Mouse (Mus musculus) myocyte (in vitro differentiated cells): ENCODE results near the gene Btbd19. TPM values are rescaled to one million over a fixed set of nuclear protein-coding genes. Genes with fewer than 3 reads are reported as not detected.

Experiments
- H3K27me3 ChIP-seq: one replicate; pipeline ENCODE4 v1.6.1; 2011; ENCODE audit not compliant: control insufficient read depth, insufficient read depth, insufficient read length
- H3K36me3 ChIP-seq: one replicate; pipeline ENCODE4 v1.6.1; 2011; ENCODE audit not compliant: control insufficient read depth, insufficient read depth
- H3K4me2 ChIP-seq: one replicate; pipeline ENCODE4 v1.6.1; 2011; ENCODE audit warnings: low read depth, control low read depth
- H3K4me3 ChIP-seq: one replicate; pipeline ENCODE4 v1.5.1; 2011; ENCODE audit warnings: mild to moderate bottlenecking, control low read depth, moderate library complexity
- H3K79me2 ChIP-seq: one replicate; pipeline ENCODE4 v1.6.1; 2011; ENCODE audit not compliant: control insufficient read depth, insufficient read depth
- H3ac ChIP-seq: one replicate; pipeline ENCODE4 v1.6.1; 2011; ENCODE audit not compliant: control insufficient read depth, insufficient read length
- CEBPB ChIP-seq: IDR thresholded peaks from 2 replicates; pipeline ENCODE4 v1.6.1; 2011; ENCODE audit warnings: mild to moderate bottlenecking, moderate library complexity; ENCODE audit not compliant: poor library complexity, insufficient read depth, severe bottlenecking
- E2F4 ChIP-seq: IDR thresholded peaks from one replicate; pipeline ENCODE4 v1.6.1; 2011; ENCODE audit warnings: mild to moderate bottlenecking, control low read depth, moderate library complexity; ENCODE audit not compliant: insufficient read depth
- MAX ChIP-seq: IDR thresholded peaks from one replicate; pipeline ENCODE4 v1.6.1; 2011; ENCODE audit warnings: low read depth, mild to moderate bottlenecking, control low read depth
- MYOD1 ChIP-seq, 3 experiments: IDR thresholded peaks; one replicate each; pipeline ENCODE4 v1.6.1; 2011; ENCODE audit warnings: control low read depth in 2 of 3, low read depth in 2 of 3, mild to moderate bottlenecking in 2 of 3, moderate library complexity in 1 of 3; ENCODE audit not compliant: insufficient read length in 2 of 3, control insufficient read depth in 1 of 3
- MYOG ChIP-seq, 3 experiments: IDR thresholded peaks; one replicate each; pipeline ENCODE4 v1.6.1; 2011; ENCODE audit warnings: control low read depth in 2 of 3, low read depth in 2 of 3, mild to moderate bottlenecking in 2 of 3; ENCODE audit not compliant: insufficient read length in 2 of 3, control insufficient read depth in 1 of 3, insufficient read depth in 1 of 3
- POLR2A ChIP-seq: IDR thresholded peaks from one replicate; pipeline ENCODE4 v1.6.1; 2011; ENCODE audit warnings: low read depth, mild to moderate bottlenecking, control low read depth, moderate library complexity; ENCODE audit not compliant: insufficient read length
- POLR2AphosphoS2 ChIP-seq: IDR thresholded peaks from one replicate; pipeline ENCODE4 v1.6.1; 2011; ENCODE audit warnings: low read depth, control low read depth; ENCODE audit not compliant: insufficient read length
- REST ChIP-seq: IDR thresholded peaks from one replicate; pipeline ENCODE4 v1.6.1; 2011; ENCODE audit warnings: mild to moderate bottlenecking, control low read depth, moderate library complexity; ENCODE audit not compliant: insufficient read depth, insufficient read length
- SRF ChIP-seq: IDR thresholded peaks from one replicate; pipeline ENCODE4 v1.6.1; 2011; ENCODE audit warnings: low read depth; ENCODE audit not compliant: control insufficient read depth, insufficient read length
- TCF12 ChIP-seq: IDR thresholded peaks from one replicate; pipeline ENCODE4 v1.6.1; 2011; ENCODE audit warnings: mild to moderate bottlenecking, control low read depth; ENCODE audit not compliant: poor library complexity, insufficient read depth, severe bottlenecking
- TCF3 ChIP-seq: IDR thresholded peaks from one replicate; pipeline ENCODE4 v1.6.1; 2011; ENCODE audit warnings: low read depth, control low read depth; ENCODE audit not compliant: insufficient read length
- USF1 ChIP-seq: IDR thresholded peaks from one replicate; pipeline ENCODE4 v1.6.1; 2011; ENCODE audit warnings: low read depth, mild to moderate bottlenecking, control low read depth, moderate library complexity
- polyA plus RNA-seq: library from polyadenylated mRNA; unstranded; fragments of >200 nt; fragmentation: generic; extraction: Trizol; gene quantifications from one replicate; pipeline ENCODE4 v1.2.1, GENCODE M21; 2012; ENCODE audit warnings: missing spikeins

Gene Btbd19
- polyA plus RNA-seq, 1 experiment = 20.2 TPM

GRCm38 (mm10) chr4:117094626-117095361 is 30.7 kb downstream of the Btbd19 start:
- TF ChIP-seq TCF3 (no peak), TCF12 (no peak), CEBPB (no peak), E2F4 (no peak), MYOD1 (IDR thresholded peaks at IDR 0.05; ENCODE audit: control insufficient read depth in 1 of 3, insufficient read length in 2 of 3, low read depth in 2 of 3) (no peak), REST (no peak), POLR2AphosphoS2 (no peak), SRF (no peak), MYOG (IDR thresholded peaks at IDR 0.05; ENCODE audit: control insufficient read depth in 1 of 3, insufficient read depth in 1 of 3, insufficient read length in 2 of 3, low read depth in 2 of 3) (no peak), MAX (no peak), USF1 (no peak), POLR2A (no peak)
- Histone ChIP-seq H3ac (no peak overlapping the region), H3K4me2 (no peak overlapping the region), H3K36me3 (no peaks in the 10 kb centered on the region), H3K27me3 (peaks cover 7% of the 10 kb centered on the region), H3K4me3 (no peak overlapping the region), H3K79me2 (no peaks in the 10 kb centered on the region)

GRCm38 (mm10) chr4:117090586-117090985 is 34.9 kb downstream of the Btbd19 start:
- H3K27me3 ChIP-seq = no peaks in the 10 kb centered on the region
- H3K4me3 ChIP-seq = no peak overlapping the region
- H3K36me3 ChIP-seq = peaks cover 15% of the 10 kb centered on the region
- no peak overlapping the region for H3ac ChIP-seq
- no peak overlapping the region for H3K4me2 ChIP-seq
- no peaks in the 10 kb centered on the region for H3K79me2 ChIP-seq
- TF ChIP-seq CEBPB (no peak), REST (no peak), MAX (no peak), MYOD1 (IDR thresholded peaks at IDR 0.05; ENCODE audit: control insufficient read depth in 1 of 3, insufficient read length in 2 of 3, low read depth in 2 of 3) (no peak), MYOG (IDR thresholded peaks at IDR 0.05; ENCODE audit: control insufficient read depth in 1 of 3, insufficient read depth in 1 of 3, insufficient read length in 2 of 3, low read depth in 2 of 3) (no peak), USF1 (no peak), TCF3 (no peak), POLR2A (no peak), SRF (no peak), TCF12 (no peak)

GRCm38 (mm10) chr4:117087948-117088640 is 37.4 kb downstream of the Btbd19 start:
- no peak overlapping the region for H3ac ChIP-seq
- no peaks in the 10 kb centered on the region for H3K79me2 ChIP-seq
- H3K27me3 ChIP-seq = no peaks in the 10 kb centered on the region
- no peak for TF ChIP-seq USF1
- no peak for TF ChIP-seq MYOD1 (IDR thresholded peaks at IDR 0.05; ENCODE audit: control insufficient read depth in 1 of 3, insufficient read length in 2 of 3, low read depth in 2 of 3)
- TF ChIP-seq POLR2AphosphoS2 = no peak
- no peak for TF ChIP-seq CEBPB
- no peak for TF ChIP-seq REST
- no peak for TF ChIP-seq SRF
- no peak for TF ChIP-seq MYOG (IDR thresholded peaks at IDR 0.05; ENCODE audit: control insufficient read depth in 1 of 3, insufficient read depth in 1 of 3, insufficient read length in 2 of 3, low read depth in 2 of 3)
- TF ChIP-seq POLR2A = no peak
- TF ChIP-seq TCF3 = no peak
- no peak for TF ChIP-seq MAX
- no peak overlapping the region for H3K4me3 ChIP-seq
- H3K4me2 ChIP-seq = no peak overlapping the region
- peaks cover 19% of the 10 kb centered on the region for H3K36me3 ChIP-seq

- H3K4me2 ChIP-seq = no peak overlapping the region
- no peaks in the 10 kb centered on the region for H3K79me2 ChIP-seq
- H3K4me3 ChIP-seq = no peak overlapping the region
- TF ChIP-seq POLR2AphosphoS2 = no peak
- peak in 2 of 3 experiments; percentile 12 to 40 for TF ChIP-seq MYOD1 (IDR thresholded peaks at IDR 0.05; ENCODE audit: control insufficient read depth in 1 of 3, insufficient read length in 2 of 3, low read depth in 2 of 3)
- no peak for TF ChIP-seq TCF12
- no peak overlapping the region for H3ac ChIP-seq
- H3K36me3 ChIP-seq = peaks cover 47% of the 10 kb centered on the region
- no peaks in the 10 kb centered on the region for H3K27me3 ChIP-seq
Measured at GRCm38 (mm10) chr4:117071183-117071582, 54.3 kb downstream of the Btbd19 start.

GRCm38 (mm10) chr4:117070624-117071023 is 54.9 kb downstream of the Btbd19 start:
- Histone ChIP-seq H3ac (no peak overlapping the region), H3K36me3 (peaks cover 47% of the 10 kb centered on the region), H3K79me2 (no peaks in the 10 kb centered on the region), H3K27me3 (no peaks in the 10 kb centered on the region), H3K4me2 (no peak overlapping the region), H3K4me3 (no peak overlapping the region)
- no peak for TF ChIP-seq TCF12
- no peak for TF ChIP-seq E2F4
- TF ChIP-seq TCF3 = no peak
- TF ChIP-seq POLR2A = no peak
- no peak for TF ChIP-seq MAX
- TF ChIP-seq CEBPB = no peak
- no peak for TF ChIP-seq MYOD1 (IDR thresholded peaks at IDR 0.05; ENCODE audit: control insufficient read depth in 1 of 3, insufficient read length in 2 of 3, low read depth in 2 of 3)
- no peak for TF ChIP-seq SRF
- TF ChIP-seq MYOG (IDR thresholded peaks at IDR 0.05; ENCODE audit: control insufficient read depth in 1 of 3, insufficient read depth in 1 of 3, insufficient read length in 2 of 3, low read depth in 2 of 3) = no peak
- no peak for TF ChIP-seq REST
- TF ChIP-seq POLR2AphosphoS2 = no peak
- TF ChIP-seq USF1 = no peak
